Mouse (Mus musculus): ENCODE measurements around the gene Slc25a34. TPM values are rescaled to one million over a fixed set of nuclear protein-coding genes. Genes with fewer than 3 reads are reported as not detected.

The Slc25a34 gene
- polyA plus RNA-seq, 1 experiment = 7.7 TPM

DNA sequence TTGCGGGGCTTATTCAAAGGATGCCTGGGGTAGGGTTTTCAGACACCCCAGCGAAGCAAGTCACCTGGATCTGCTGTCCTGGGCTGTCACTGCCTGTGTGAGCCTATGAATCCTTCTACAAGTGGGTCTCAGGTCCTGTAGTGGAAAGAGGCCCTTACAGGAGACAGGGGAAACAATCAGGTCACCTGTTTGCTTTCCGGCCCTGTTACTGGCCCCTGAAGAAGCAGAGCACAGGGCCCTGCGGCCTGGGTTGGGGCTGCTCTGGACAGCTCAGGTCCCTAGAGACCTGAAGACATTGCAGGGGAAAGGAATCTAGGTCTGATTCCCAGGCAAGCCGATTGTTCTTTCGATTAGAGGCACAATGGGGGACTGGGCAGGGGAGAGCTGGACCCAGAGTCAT lies 23.3 kb downstream of the Slc25a34 start:
- no peaks in the 10 kb centered on the region for H3K4me1 ChIP-seq (ENCODE audit: control insufficient read depth, insufficient read depth, low read length)
- no peak overlapping the region for H3K27ac ChIP-seq (ENCODE audit: insufficient read depth, low read length)
- DNase-seq = no peak
- TF ChIP-seq CTCF (IDR thresholded peaks at IDR 0.05; ENCODE audit: borderline replicate concordance, insufficient read depth, low read depth, low read length) (no peak), POLR2A (IDR thresholded peaks at IDR 0.05; ENCODE audit: borderline replicate concordance, insufficient read depth, low read length) (no peak)
- H3K4me3 ChIP-seq (replicated peaks; ENCODE audit: insufficient read depth, low read depth, low read length) = no peak overlapping the region
- 60% methylated on average over 6 of the region's 6 CpGs for WGBS
- peaks cover 2% of the 10 kb centered on the region; the same call in 1 of the 2 replicates for H3K27me3 ChIP-seq (ENCODE audit: control insufficient read depth, insufficient read depth, low read length)

DNA sequence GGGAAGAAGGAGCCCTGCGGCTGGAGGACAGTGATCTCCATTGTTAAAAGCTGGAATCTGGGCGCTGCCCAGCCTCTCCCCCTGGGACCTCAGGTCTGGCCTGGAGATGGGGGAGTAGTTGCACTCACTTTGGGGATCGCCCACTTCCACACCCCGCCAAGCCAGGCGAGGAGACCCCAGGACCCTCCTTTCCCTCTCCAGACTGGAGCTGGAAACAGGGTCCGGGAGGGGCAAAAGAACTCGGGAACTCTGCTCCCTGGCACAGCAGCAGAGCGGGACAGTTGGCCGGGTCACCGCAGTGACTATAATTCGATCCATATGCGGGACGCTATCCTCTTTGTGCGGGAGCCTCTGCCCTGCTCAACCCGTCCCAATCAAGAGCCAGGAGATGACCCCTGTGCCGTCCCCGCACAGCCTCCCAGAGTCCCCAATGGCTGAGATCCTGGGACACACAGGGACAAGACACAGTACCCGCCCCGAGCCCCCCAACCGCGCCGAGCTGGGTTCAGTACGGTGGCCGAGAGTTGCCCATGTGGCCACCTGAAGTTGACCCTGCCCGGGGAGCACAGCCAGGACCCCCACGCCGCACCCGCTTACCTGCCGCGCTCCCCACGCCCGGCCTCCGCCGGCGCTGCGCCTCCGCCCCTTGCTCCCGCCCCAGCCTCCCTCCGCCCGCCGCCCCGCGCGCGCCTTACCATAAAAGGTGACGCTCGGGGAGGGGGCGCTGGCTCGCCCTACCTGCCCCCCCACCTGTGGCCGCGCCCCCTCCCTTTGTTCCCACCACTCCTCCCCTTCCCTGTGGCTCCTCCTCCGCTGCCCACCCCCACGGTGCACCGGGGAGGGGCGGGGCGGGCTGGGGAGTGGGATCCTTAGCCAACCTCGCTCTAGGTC lies 24.1 kb downstream of the Slc25a34 start:
- Histone ChIP-seq H3K27ac (ENCODE audit: insufficient read depth, low read length) (no peak overlapping the region), H3K4me3 (replicated peaks; ENCODE audit: insufficient read depth, low read depth, low read length) (peak overlapping the region; percentile 42), H3K4me1 (ENCODE audit: control insufficient read depth, insufficient read depth, low read length) (no peaks in the 10 kb centered on the region), H3K27me3 (ENCODE audit: control insufficient read depth, insufficient read depth, low read length) (peaks cover 2% of the 10 kb centered on the region; the same call in 1 of the 2 replicates)
- TF ChIP-seq CTCF (IDR thresholded peaks at IDR 0.05; ENCODE audit: borderline replicate concordance, insufficient read depth, low read depth, low read length) (no peak), POLR2A (IDR thresholded peaks at IDR 0.05; ENCODE audit: borderline replicate concordance, insufficient read depth, low read length) (no peak)
- no peak for DNase-seq
- 2% methylated on average over 55 of the region's 57 CpGs for WGBS

DNA sequence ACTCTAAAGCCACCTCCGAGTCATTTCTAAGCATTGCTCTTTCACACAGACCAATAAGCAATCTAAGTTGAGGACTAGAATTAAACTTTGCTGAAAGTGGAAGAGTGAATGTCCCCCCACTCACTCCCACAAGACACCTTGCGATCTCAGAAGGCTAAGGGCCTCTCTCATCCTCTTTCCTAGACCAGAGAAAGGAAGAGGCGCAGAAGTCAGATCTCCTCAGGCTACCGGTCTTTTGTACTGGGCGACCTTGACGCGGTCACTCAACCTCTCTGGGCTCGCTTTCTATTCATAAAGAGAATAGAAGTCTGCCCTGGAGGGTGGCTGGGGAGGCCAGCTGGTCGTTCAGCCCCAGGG lies 24.7 kb downstream of the Slc25a34 start:
- DNase-seq = no peak
- TF ChIP-seq POLR2A (IDR thresholded peaks at IDR 0.05; ENCODE audit: borderline replicate concordance, insufficient read depth, low read length) (no peak), CTCF (IDR thresholded peaks at IDR 0.05; ENCODE audit: borderline replicate concordance, insufficient read depth, low read depth, low read length) (no peak)
- Histone ChIP-seq H3K27me3 (ENCODE audit: control insufficient read depth, insufficient read depth, low read length) (peaks cover 2% of the 10 kb centered on the region; the same call in 1 of the 2 replicates), H3K27ac (ENCODE audit: insufficient read depth, low read length) (no peak overlapping the region), H3K4me3 (replicated peaks; ENCODE audit: insufficient read depth, low read depth, low read length) (no peak overlapping the region), H3K4me1 (ENCODE audit: control insufficient read depth, insufficient read depth, low read length) (no peaks in the 10 kb centered on the region)
- 13% methylated on average over 9 of the region's 9 CpGs for WGBS

DNA sequence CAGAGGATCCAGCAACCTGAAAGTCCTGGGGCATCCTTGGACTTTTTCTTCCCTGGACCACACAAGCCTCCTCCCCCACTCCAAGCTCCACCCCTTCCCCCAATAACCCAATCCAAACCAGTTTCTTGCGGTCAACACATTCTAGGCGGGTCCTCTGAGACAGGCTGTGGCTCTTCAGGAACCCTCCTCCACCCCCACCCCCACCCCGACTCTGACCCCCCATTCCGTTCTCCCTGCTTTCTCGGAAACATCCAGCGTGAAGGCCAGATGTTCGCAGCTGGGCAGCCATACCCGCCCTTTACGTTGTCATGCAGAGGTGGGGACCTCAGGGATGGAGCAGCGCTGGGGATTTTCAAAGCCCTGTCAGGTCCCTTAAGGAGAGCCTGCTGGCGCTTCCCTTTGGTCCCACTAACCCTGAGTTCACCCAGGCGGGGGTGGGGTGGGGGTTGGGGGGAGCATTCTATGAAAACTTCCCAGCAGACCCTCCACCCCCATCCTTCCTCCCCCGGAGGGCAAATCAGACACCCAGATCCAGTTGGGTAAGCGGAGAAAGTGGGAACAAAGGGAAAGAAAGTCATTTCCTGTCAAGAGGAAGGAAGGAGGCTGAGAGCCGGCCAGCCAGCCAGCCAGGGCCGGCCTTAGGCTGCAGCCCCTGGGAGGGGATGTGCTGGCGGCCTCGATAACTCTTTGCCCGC lies 25.3 kb downstream of the Slc25a34 start:
- DNase-seq = no peak
- Histone ChIP-seq H3K27ac (ENCODE audit: insufficient read depth, low read length) (no peak overlapping the region), H3K27me3 (ENCODE audit: control insufficient read depth, insufficient read depth, low read length) (peaks cover 2% of the 10 kb centered on the region; the same call in 1 of the 2 replicates), H3K4me3 (replicated peaks; ENCODE audit: insufficient read depth, low read depth, low read length) (no peak overlapping the region), H3K4me1 (ENCODE audit: control insufficient read depth, insufficient read depth, low read length) (no peaks in the 10 kb centered on the region)
- TF ChIP-seq CTCF (IDR thresholded peaks at IDR 0.05; ENCODE audit: borderline replicate concordance, insufficient read depth, low read depth, low read length) (no peak), POLR2A (IDR thresholded peaks at IDR 0.05; ENCODE audit: borderline replicate concordance, insufficient read depth, low read length) (no peak)
- 14% methylated on average over 19 of the region's 19 CpGs for WGBS

DNA sequence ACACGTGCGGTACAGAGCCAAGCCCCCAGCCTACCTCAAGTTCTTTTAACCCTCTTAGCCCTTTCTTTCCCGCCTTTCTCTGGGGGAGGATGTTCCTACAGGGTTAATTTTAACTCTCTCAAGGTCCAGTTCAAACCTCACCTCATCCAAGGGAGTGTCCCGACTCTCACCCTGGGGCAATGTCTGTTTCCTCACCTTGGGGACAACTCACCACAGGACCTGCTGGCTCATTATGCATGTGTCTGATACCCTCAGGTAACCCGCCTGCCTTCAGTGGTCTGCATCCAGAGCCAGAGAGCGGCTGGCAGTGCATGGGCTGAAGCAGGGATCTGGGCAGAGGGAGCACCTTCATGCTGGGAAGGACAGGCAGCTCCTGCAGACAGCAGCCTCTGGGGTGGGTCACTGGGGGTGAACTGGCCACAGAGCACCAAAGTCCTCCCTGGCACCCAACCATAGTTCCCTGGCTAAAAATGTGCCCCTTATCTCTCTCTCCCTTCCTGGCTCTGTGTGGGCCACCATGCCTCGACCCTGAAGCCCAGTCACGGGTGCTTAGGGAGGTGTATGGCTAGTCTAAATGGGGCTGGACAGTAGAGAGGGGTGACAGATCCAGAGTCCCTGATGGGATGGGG lies 26.8 kb downstream of the Slc25a34 start:
- DNase-seq = no peak
- 89% methylated on average over 8 of the region's 8 CpGs for WGBS
- peaks cover 2% of the 10 kb centered on the region; the same call in 1 of the 2 replicates for H3K27me3 ChIP-seq (ENCODE audit: control insufficient read depth, insufficient read depth, low read length)
- H3K4me1 ChIP-seq (ENCODE audit: control insufficient read depth, insufficient read depth, low read length) = no peaks in the 10 kb centered on the region
- no peak overlapping the region for H3K4me3 ChIP-seq (replicated peaks; ENCODE audit: insufficient read depth, low read depth, low read length)
- TF ChIP-seq POLR2A (IDR thresholded peaks at IDR 0.05; ENCODE audit: borderline replicate concordance, insufficient read depth, low read length) (no peak), CTCF (IDR thresholded peaks at IDR 0.05; ENCODE audit: borderline replicate concordance, insufficient read depth, low read depth, low read length) (no peak)
- H3K27ac ChIP-seq (ENCODE audit: insufficient read depth, low read length) = no peak overlapping the region

DNA sequence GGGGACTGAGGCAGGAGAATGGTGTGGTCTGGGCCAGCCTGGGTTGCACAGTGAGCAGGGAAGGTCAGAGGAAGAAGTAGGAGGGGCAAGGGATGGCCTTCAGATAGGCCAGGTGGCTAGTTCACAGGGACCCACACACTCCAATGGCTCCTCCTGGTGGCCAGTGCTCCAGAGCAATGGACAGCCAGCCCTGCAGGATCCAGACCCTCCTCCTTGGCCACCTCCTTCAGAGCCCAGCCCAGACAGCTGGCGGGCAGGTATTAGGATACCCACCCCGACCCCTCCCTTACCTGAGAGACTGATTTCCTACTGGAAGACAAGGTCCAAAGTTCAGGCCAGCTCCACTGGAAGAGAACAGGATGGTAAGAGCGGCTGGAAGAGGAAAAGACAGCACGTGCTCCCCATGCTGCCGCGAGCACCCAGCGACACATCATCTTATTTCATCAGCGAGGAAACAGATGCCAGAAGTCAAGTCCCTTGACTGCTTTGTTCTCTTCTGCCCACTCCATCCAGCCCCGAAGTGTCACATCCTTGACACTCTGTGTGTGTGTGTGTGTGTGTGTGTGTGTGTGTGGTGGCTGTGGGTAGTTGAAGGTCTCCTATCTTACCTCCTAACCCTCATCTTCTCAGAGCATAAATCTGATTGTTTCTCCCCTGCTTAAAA lies 27.9 kb downstream of the Slc25a34 start:
- WGBS = 80% methylated on average over 9 of the region's 9 CpGs
- peaks cover 2% of the 10 kb centered on the region; the same call in 1 of the 2 replicates for H3K27me3 ChIP-seq (ENCODE audit: control insufficient read depth, insufficient read depth, low read length)
- no peak overlapping the region for H3K4me3 ChIP-seq (replicated peaks; ENCODE audit: insufficient read depth, low read depth, low read length)
- H3K4me1 ChIP-seq (ENCODE audit: control insufficient read depth, insufficient read depth, low read length) = no peaks in the 10 kb centered on the region
- no peak for DNase-seq
- TF ChIP-seq POLR2A (IDR thresholded peaks at IDR 0.05; ENCODE audit: borderline replicate concordance, insufficient read depth, low read length) (no peak), CTCF (IDR thresholded peaks at IDR 0.05; ENCODE audit: borderline replicate concordance, insufficient read depth, low read depth, low read length) (no peak)
- no peak overlapping the region for H3K27ac ChIP-seq (ENCODE audit: insufficient read depth, low read length)

DNA sequence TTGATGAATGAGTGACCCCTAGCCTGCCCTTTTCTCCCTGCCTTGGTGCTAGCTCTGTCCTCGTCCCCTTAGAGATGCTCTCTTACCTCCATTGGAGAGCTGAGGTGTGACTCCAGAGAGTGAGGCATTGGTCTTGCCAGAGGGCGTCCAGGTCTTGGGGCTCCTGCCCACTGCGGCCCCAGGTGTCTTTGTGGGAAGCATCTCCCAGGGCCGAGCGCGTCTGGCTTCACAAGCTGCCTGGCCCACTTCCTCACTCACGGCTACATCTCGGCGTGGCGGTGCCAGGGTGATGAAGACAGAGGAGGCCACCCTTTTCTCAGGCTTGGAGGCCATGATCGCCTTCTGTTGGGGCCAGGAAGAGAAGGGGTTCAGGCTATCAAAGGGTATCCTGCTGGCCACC lies 28.5 kb downstream of the Slc25a34 start:
- DNase-seq = no peak
- TF ChIP-seq POLR2A (IDR thresholded peaks at IDR 0.05; ENCODE audit: borderline replicate concordance, insufficient read depth, low read length) (no peak), CTCF (IDR thresholded peaks at IDR 0.05; ENCODE audit: borderline replicate concordance, insufficient read depth, low read depth, low read length) (no peak)
- H3K27me3 ChIP-seq (ENCODE audit: control insufficient read depth, insufficient read depth, low read length) = peaks cover 2% of the 10 kb centered on the region; the same call in 1 of the 2 replicates
- H3K27ac ChIP-seq (ENCODE audit: insufficient read depth, low read length) = no peak overlapping the region
- no peaks in the 10 kb centered on the region for H3K4me1 ChIP-seq (ENCODE audit: control insufficient read depth, insufficient read depth, low read length)
- no peak overlapping the region for H3K4me3 ChIP-seq (replicated peaks; ENCODE audit: insufficient read depth, low read depth, low read length)
- 84% methylated on average over 11 of the region's 11 CpGs for WGBS

All from cerebellum, adult 2 months (tissue).